Mouse (Mus musculus) left cerebral cortex, adult 11 months (tissue): ENCODE measurements around the gene Cyp3a57.
"Not testable (repeated sequence)": the region's sequence is repeated elsewhere in the genome, so short reads cannot be mapped to it uniquely, and the experiment has no call there.

Experiments used
- DNase-seq: peaks from one replicate; pipeline ENCODE4 v3.0.0; 2022; ENCODE audit warnings: low spot score

The Cyp3a57 gene

DNA sequence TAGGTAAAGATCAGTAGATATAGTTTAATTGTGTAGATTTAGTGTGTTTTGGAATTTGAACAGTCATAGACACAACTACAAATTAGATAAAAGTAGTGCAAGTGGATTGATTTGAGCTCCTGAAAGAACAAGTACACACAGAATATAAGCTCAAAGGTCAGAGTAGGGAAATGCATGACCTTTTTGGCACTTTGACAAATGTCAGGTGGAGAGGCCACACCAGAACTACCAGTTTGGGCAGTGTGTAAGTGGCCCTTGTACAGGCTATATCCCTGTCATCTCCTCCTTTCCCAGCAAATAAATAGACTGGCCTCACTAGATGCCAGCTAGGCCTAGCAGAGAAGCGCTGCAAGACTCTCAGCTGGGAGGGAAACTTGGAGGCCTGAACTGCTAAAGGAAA, at the start of gene Cyp3a57:
Gene Cyp3a57 (plus strand): TSS at position 339 of the 400 bp plus-strand sequence.
- no peak for DNase-seq

DNA sequence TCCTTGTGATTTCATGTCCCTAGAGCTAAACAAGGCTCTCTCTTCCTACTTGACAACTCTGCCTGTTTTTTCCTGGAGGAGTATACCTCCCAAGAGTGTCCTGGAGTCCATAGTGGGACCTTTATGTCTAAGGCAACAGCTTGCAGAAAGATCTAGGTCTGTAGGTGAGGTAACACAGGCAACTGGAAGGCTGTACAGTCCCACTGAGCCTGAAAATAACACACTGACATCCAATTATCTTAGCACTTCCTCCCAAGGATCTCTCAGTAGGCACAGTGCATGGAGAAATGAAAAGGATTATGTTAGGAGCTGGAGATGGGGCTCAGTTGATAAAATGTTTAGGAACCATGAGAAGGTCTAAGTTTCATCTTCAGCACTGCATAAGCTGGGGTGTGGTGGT, 44.6 kb upstream of the Cyp3a57 start:
- DNase-seq, result no peak

DNA sequence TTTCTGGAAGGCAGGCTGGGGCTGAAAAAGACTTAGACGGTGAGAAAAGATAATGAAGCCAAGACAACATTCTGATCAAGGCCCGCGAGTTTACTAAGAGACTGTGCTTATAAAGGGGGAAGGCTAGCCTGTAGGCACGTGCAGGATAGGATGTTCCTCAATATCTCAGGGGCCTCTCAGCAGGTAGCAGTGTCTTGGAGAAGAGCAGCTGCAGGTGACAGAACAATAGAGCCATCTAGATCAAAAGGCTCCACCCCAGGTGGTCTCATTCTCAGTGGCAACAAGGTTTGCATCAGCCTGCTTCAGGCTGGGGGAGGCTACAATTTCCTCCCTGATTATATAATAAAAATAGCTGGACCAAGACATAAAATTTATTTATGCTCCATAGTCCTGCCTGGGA, 43.3 kb upstream of the Cyp3a57 start:
- DNase-seq, result not testable (repeated sequence)

DNA sequence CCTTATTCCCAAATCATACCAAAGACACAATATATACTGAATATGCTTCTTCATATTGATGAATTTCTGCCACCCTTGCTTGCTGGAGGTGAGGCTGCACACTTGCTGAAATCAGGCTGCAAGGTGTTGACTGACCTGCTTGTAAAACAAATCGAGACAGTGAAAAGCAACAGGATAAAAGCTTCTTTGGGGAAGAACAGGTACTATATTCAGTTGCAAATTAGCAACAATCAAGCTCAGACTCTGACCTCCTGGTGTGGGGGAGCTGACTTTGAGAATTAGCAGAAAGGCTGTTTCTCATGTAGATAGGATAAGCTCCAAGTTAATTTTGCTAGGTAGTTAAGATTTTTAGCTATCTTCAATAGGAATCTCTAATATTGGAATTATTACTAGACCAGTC, 42.7 kb upstream of the Cyp3a57 start:
- no peak for DNase-seq

DNA sequence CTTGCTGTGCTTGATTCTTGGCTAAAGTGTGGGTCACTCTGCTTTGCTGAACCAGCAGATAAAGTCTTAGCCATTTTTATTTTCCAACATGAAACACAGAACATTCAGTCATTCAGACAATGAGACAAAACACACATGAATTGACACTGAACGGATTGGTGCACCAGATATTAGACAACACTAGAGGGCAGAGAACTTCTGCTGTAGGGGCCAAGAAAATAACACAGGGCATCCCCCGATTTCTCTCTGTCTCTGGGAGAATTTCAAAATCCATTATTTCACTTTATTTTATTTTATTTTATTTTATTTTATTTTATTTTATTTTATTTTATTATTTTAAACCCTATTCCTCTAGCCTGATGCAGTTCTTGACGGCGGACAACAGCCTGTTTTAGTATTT, 38.1 kb upstream of the Cyp3a57 start:
- not testable (repeated sequence) for DNase-seq

DNA sequence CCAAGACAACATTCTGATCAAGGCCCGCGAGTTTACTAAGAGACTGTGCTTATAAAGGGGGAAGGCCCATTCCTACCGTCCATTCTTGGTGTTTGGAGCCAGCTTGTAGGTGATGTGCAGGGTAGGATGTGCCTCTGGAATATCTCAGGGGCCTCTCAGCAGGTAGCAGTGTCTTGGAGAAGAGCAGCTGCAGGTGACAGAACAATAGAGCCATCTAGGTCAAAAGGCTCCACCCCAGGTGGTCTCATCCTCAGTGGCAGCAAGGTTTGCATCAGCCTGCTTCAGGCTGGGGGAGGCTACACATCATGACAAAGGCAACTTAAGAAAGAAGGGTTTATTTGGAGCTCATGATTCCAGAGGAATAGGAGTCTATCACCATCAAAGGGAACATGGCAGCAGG, 37.3 kb upstream of the Cyp3a57 start:
- DNase-seq, result not testable (repeated sequence)

DNA sequence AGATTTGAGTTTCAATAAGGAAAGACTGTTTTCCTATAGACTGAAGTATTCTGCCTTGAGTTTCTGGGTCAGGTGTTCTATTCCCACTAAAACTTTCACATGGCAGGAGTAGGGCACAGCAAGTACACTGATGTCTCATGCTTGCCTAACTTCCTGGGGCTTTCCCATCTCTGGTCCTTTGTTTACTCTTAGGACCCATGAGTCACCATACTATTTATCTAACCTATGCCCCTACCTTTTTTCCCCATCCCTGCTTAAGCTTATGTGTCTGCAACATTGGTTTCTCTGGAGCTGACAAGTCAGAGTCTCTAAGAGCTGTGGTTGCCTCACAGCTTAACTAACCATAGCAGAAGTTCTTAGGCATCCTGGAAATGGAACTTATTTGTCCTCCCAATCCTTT, 31.2 kb upstream of the Cyp3a57 start:
- DNase-seq, result no peak

DNA sequence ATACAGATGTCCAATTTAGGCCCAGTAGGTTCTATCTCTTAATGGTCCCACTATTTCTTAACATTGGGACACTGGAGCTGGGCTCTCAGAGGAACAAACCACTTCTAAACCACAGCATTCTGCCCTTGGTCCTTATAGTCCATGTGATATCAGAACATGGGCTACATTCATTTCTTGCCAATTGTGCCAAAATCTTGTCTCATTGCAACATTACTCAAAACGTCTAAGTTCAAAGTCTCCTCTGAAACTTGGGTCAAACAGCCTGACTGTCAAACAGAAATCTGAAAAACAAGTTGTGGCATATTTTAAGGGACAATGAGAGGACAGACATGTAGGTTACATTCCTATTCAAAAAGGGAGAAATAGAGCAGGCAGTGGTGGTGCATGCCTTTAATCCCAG, 27.9 kb upstream of the Cyp3a57 start:
- DNase-seq, result no peak

DNA sequence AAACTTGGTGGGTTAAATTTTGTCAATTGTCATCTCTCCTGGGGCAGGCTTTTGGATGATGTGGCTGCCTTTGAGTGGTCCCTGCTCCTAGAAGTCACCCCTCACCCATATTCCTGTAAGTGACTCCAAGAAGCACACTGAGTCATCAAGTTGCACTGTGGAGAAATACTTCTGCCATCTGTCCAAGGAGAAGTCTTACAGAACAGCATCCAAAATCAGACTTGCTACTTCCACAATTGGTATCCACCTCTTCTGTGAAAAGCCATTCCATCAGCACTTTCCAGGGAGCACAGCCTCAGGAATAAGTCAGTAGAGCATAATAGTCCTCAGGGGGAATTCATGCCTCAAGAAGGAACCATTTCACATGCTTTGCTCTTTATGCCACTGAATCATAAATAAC, 6.3 kb upstream of the Cyp3a57 start:
- peak; percentile 10 for DNase-seq

DNA sequence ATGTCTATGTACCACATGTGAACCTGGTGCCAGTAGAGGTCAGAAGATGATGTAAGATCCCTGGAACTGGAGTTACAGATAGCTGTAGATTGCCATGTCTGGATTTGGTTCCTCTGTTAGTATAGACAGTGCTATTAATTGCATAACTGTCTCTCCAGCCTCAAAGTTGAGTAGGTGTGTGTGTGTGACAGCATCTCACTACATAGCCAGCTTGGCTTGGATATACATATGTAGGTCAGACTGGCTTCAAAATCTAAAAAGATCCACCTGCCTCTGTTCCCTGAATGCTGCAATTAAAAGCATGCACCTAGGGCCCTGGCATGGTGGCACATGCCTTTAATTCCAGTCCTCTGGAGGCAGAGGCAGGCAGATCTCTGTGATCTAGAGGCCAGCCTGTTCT, 4.6 kb downstream of the Cyp3a57 start:
- DNase-seq, result no peak

DNA sequence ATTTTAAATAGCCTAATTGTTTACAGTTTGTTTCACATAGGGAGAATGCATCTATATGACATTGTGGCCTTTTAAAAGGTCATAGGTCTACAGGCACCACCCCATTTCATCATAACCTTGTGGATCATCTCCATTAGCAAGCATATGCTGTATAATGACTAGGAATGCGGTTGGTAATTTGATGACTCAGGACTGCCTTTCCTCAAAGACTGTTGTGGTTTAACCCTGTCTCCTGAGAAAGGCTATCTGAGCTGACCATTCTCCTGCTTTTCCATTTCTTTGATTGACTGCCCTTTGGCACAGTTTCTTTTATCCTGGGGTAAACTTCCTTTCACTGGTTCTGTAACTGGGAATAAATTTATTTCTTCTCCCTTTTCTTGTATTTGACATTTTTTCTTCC, 8.0 kb downstream of the Cyp3a57 start:
- DNase-seq, result no peak

DNA sequence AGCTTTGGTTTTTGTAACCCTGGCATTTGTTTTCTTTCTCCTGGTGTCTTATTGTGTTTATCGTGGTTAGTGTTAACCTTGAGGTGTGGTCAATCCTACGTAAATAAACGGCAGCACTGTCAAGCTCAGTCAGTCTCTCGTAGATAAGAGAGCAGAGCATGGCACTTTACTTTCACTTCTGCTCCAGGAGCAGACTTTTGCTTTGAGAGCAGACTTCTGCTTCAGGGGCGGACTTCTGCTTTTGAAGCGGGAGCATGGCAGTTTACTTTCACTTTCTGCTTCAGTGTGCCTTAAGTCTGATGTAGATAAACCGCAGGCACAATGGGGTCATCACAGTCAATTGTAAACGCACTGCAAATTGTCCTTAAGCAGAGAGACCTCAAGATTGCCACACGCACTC, 70.3 kb downstream of the Cyp3a57 start:
- DNase-seq, result not testable (repeated sequence)

DNA sequence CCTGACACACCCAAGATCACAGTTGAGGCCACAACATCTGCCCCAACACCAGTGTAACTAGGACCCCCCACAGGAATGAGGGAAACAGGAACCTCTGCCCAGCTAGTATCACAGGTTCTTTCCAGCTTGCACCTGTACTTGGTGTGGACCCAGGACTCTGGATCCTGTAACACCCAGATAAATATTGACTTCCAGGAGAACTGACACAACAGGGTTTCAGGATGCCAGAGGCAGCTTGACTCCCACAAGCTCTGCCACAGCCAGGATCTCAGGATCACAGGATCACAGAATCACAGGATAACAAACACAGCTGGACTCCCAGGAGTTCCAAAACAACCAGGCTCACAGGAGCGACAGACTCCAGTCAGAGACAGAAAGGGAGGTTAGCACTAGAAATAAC, 77.2 kb downstream of the Cyp3a57 start:
- no peak for DNase-seq

DNA sequence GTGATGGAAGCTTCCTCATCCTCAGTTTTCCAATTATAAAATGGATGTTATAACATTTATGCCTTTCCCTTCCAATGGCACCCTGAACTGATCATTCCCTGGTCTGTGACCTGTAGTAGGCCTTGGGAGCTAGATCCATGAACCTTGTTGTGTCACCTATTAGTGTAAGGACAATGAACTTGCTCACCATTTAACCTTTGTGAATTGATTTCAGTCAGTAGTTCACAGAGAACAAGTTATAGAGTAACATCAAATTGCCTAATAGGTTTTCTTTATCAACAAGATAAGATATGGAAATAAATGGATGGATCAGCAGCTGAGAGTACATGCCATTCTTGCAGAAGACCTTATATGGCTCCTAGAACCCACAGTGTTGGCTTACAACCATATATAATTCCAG, 85.9 kb downstream of the Cyp3a57 start:
- DNase-seq, result no peak

DNA sequence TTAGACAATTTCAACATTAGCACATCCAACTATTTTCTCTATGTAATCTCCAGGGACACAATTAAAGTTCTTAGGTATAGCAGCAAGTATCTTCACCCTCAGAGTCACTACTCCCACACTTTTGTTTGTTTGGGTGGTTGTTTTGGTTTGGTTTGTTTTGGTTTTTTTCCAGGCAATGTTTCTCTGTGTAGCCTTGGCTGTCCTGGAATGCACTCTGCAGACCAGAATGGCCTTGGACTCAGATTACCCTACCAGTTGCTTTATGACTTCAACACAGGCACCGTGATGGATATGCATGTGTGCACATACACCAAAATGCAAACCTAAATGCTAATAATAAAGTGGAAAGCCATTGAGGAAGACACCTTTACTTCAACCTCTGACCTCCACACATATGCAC, 88.6 kb downstream of the Cyp3a57 start:
- no peak for DNase-seq
